Mouse (Mus musculus) bone marrow, adult 2 months (tissue): Measurements from ENCODE around the gene Pappa.

ENCODE experiments used
- CTCF ChIP-seq: fragments of 200-500 bp; IDR thresholded peaks from 2 replicates; pipeline ENCODE4 v1.5.1; 2011; ENCODE audit warnings: low read length, control low read depth; ENCODE audit not compliant: control insufficient read depth, insufficient read depth
- POLR2A ChIP-seq: fragments of 200-500 bp; IDR thresholded peaks from 2 replicates; pipeline ENCODE4 v1.6.1; 2011; ENCODE audit warnings: low read depth, mild to moderate bottlenecking, control low read depth, low read length, borderline replicate concordance; ENCODE audit not compliant: control insufficient read depth

- TF ChIP-seq POLR2A: no peak
- no peak for TF ChIP-seq CTCF
Measured at GRCm38 (mm10) chr4:65373841-65374240, 249.9 kb downstream of the Pappa start.
